Mouse (Mus musculus) adrenal gland, postnatal 36 days (tissue): Measurements from ENCODE around the gene Slco2b1. TPM values are rescaled to one million over a fixed set of nuclear protein-coding genes. Genes with fewer than 3 reads are reported as not detected.

ENCODE experiments used
- DNase-seq, 2 experiments: peaks; one replicate each; pipeline ENCODE4 v3.0.0; 2021; ENCODE audit warnings: mixed read lengths in 1 of 2
- total RNA-seq, 2 experiments: library from RNA; stranded (reverse); gene quantifications; 2 replicates each; pipeline ENCODE4 v1.2.3; 2021

Slco2b1 gene
- total RNA-seq, 2 experiments from 2014 or later: 18.3 to 27.4 TPM

- DNase-seq: no peak
These were observed 61.6 kb downstream of the Slco2b1 start for GRCm38 (mm10) chr7:99649585-99649984.

DNA sequence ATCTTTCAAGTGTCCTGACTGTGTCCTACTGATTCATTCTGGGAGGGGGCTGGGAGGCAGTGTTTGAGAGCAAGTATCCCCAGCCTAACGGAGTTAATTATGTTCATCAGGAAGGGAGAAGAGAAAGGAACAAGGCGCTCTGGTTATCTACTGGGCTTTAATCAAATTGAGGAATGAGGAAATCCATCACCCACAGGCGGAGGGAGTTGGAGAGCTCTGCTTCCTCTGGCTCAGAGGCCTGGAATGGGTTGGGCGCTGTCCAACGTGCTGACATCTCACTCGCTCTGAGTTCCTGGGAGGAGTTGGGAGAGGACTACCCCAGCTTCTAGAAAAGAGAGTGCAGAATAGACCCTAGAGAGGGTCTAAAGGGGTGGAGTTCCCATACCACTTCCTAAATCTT, 62.5 kb downstream of the Slco2b1 start:
- DNase-seq: peak; percentile 80 to 85

DNA sequence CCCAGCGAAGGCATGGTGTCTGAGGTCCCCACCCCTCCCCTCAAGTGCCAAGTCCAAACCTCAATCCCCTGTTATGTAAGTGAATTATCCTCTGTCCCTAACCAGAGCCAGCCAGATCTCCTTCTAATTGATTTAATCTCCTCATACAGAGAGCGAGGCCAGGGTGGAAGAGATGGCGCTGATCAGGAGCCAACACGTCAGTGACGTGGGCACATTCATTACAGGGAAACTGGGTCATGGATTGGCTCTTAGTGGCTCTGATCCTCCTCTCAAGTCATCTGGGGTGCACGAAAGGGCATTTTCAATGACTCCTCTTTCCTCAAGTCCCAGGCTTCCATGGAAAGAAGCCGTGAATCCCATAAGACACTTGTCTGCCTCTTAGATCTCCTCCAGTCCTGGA, 66.4 kb downstream of the Slco2b1 start:
- DNase-seq: no peak

DNA sequence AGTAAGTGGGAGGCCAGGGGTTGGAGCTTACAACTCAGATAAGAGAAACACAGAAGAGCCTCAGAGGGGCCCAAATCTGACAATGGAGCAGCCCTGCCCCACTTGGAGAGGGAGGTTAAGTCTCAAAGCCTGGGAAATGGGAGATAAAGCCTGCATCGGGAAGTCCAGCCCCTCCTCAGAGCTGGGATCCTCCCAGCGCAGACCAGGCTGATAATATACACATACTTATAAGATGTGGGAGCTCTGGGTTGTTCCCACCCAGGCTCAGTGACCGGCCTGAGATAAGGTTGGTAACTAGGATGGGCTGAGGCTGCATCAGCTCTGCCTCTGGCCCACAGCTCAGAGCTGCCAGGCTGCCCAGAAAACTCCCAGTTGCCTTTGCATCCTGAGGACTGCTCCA, 69.1 kb downstream of the Slco2b1 start:
- DNase-seq: no peak

- DNase-seq: peak; percentile 74 to 76
These were observed 69.9 kb downstream of the Slco2b1 start for GRCm38 (mm10) chr7:99641245-99641644.

GRCm38 (mm10) chr7:99633966-99634665, 77.0 kb downstream of the Slco2b1 start:
- peak; percentile 56 to 70 for DNase-seq

GRCm38 (mm10) chr7:99632286-99632685, 78.9 kb downstream of the Slco2b1 start:
- no peak for DNase-seq

DNA sequence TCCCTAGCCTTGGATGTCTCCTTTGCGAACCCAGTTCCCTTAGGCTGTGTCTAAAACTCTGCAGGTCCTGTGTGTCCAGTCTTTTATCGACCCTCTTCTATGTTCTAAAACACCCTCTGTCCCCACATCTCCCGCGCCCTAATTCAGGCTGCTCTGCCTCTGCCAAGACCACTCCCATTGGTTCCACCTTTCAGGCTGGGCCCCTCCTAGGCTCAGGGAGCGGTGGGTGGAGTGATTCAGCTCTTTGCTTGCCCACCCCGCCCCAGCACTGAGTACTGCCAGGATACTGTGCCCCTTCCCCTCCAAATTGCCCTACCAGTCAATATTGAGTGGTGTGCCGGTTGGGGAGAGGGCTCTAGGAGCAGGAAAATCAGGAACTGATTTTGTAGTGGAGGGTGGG, 83.8 kb downstream of the Slco2b1 start:
- DNase-seq: no peak

DNA sequence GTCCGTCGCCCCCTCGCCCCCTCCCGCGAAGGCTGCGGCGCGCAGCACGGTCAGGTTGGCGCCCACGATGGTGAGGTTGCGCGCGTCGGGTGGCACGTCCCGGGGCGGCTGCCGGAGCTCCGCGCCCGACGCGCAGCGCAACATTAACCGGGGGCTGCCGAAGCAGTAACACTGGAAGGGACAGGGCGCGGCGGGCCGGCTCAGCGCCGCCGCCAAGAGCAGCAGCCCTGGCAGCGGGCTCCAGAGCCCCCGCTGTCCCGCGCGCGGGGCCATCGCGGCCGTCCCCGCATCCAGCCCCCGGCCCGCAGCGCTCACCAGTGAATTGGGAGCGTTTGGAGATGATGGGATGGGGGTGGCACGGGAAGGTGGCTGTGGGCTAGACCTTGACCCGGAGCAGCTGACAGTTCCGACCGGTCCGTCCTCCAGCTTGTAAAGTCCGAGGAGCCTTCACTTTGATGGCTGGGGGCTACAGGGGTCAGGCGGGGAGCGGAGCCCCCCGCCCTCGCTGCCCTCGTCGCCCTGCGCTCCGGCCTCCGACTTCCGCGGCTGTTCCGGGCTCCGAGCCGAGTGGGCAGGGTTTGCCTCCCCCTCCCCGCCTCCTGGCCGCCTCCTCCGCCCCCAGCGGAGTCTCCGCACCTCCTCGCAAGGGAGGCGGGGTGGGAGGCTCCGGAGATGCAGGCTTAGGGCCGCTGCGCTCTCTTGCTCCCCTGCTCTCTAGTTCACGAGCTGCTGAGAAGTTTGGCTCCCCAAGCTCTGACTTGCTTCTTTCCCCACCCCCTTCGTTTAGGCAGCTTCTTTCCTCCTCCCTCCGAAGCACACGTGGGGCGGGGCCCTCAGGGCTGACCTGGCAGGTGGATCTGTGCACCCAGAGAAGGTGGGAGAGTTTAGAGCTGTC, 84.5 kb downstream of the Slco2b1 start, which contains the start of gene Tpbgl:
Tpbgl (minus strand) TSS at position 728 of the 895 bp plus-strand sequence.
- DNase-seq: peak; percentile 87 to 89

DNA sequence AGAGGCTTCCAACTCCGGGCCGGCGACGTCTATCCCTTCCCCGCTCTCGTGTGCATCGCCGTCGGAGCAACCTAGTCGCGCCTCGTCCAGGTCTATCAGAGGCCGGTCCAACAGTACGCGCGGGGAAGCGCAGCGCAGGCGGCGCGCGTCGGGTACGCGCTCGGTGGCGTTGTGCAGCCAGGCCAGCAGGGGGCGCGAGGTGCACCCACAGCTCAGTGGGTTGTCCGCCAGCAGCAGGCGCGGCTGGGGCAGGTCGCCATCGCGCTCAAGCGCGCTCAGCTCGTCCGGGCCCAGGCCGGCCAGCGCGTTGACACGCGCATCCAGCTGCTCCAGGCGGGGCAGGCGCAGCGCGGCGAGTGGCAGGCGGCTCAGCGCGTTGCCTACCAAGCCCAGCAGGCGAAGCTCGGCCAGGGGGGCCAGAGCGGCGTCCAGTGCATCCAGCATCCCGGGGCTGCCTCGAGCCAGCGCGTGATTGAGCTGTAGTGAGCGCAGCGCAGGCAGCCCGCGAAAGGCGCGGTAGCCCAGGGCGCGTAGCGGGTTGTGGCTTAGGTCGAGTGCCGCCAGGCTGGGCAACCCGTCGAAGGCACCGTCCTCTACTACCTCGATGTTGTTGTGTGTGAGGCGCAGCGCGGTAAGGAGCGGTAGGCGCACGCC, 85.3 kb downstream of the Slco2b1 start:
- DNase-seq: peak; percentile 94 to 97

DNA sequence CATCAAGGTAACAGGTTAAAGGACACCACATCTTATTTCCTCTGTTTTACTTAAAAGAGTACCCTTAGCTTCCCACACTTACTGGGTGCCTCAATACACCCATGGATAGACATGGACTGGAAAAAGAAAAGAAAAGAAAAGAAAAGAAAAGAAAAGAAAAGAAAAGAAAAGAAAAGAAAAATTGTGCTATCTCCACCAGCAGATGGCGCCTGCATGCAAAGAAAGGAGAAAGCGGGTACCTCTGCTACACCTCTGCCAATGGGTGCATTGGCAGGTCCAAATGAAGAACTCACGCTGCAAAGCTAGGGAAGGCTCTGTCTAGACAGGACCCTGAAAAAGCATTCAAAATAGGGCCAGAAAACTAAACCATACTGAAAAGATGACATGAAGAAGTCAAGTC, 92.3 kb downstream of the Slco2b1 start:
- DNase-seq: peak; percentile 40 to 49

- DNase-seq: no peak
These were observed 92.9 kb downstream of the Slco2b1 start for GRCm38 (mm10) chr7:99618264-99618663.

Other genes starting within 250 kb of the Slco2b1 start
- gene Klhl35, start 245.3 kb downstream of the Slco2b1 start, total RNA-seq: under 1 TPM; 0.50 to 0.63 TPM
- gene Rps3, start 227.6 kb downstream of the Slco2b1 start, total RNA-seq: 100 to 1,000 TPM; 549 to 598 TPM
- gene Arrb1, start 175.9 kb downstream of the Slco2b1 start, total RNA-seq: 10 to 100 TPM; 41.1 to 51.0 TPM
- 10 to 100 TPM; 14.9 to 18.5 TPM for gene Tpbgl, start 84.2 kb downstream of the Slco2b1 start, total RNA-seq
- not detected for gene Olfr520, start 18.9 kb upstream of the Slco2b1 start, total RNA-seq
- not detected for gene Olfr521, start 52.2 kb upstream of the Slco2b1 start, total RNA-seq
- 1 to 10 TPM; 2.3 to 2.4 TPM for gene Neu3, start 117.1 kb upstream of the Slco2b1 start, total RNA-seq
- gene Xrra1, start 147.8 kb upstream of the Slco2b1 start, total RNA-seq: 1 to 10 TPM in 1 of 2 experiments, under 1 TPM in 1; 0.33 to 5.5 TPM
- 100 to 1,000 TPM; 181 to 214 TPM for gene Spcs2, start 152.1 kb upstream of the Slco2b1 start, total RNA-seq